Mouse (Mus musculus) forebrain, embryonic 14.5 days (tissue): ENCODE measurements at regions not wholly inside any gene's neighbourhood (a gene's known extent, or its start where the extent isn't known, plus 50 kb on each side); places are given as distances from the start of the nearest gene placed in this dataset.

Experiments used
- ATAC-seq: fragments of 200-750 bp; cut with Nextera tagmentation; 2 replicates; pipeline ENCODE4 v1.8.0; 2017; ENCODE audit warnings: mild to moderate bottlenecking, moderate library complexity
- DNase-seq: peaks from one replicate; pipeline ENCODE4 v3.0.0-alpha.2; 2015; ENCODE audit warnings: low spot score
- H3K27ac ChIP-seq: fragments of 300-500 bp; sonication (generic); 2 replicates; pipeline ENCODE4 v1.5.1; 2014; ENCODE audit warnings: low read depth, mild to moderate bottlenecking, control low read depth, low read length, moderate library complexity
- H3K27me3 ChIP-seq: fragments of 300-500 bp; sonication (generic); replicated peaks from 2 replicates; pipeline ENCODE4 v1.6.1; 2014; ENCODE audit warnings: low read length, control low read depth, mixed read lengths; ENCODE audit not compliant: control insufficient read depth, insufficient read depth
- H3K36me3 ChIP-seq: fragments of 300-500 bp; sonication (generic); 2 replicates; pipeline ENCODE4 v1.6.1; 2014; ENCODE audit warnings: low read length, control low read depth; ENCODE audit not compliant: control insufficient read depth, insufficient read depth
- H3K4me1 ChIP-seq: fragments of 300-500 bp; sonication (generic); 2 replicates; pipeline ENCODE4 v1.6.1; 2014; ENCODE audit warnings: antibody characterized with exemption, low read length, control low read depth; ENCODE audit not compliant: control insufficient read depth, insufficient read depth
- H3K4me2 ChIP-seq: fragments of 300-500 bp; sonication (generic); 2 replicates; pipeline ENCODE4 v1.6.1; 2014; ENCODE audit warnings: mild to moderate bottlenecking, control low read depth, low read length
- H3K4me3 ChIP-seq: fragments of 300-500 bp; sonication (generic); 2 replicates; pipeline ENCODE4 v1.5.1; 2014; ENCODE audit warnings: low read depth, low read length, control low read depth
- H3K9ac ChIP-seq: fragments of 300-500 bp; sonication (generic); 2 replicates; pipeline ENCODE4 v1.6.1; 2014; ENCODE audit warnings: mild to moderate bottlenecking, low read length, control low read depth, moderate library complexity
- H3K9me3 ChIP-seq: fragments of 300-500 bp; sonication (generic); replicated peaks from 2 replicates; pipeline ENCODE4 v1.6.1; 2016; ENCODE audit warnings: low read length, control low read depth, mixed read lengths; ENCODE audit not compliant: control insufficient read depth
- WGBS: fragments of 180-500 bp; shearing (Covaris S2); extraction: QIAGEN DNeasy Blood & Tissue Kit; methylation state at CpG from one replicate; pipeline ENCODE4 v1.1.7; 2014; 5-methylcytosine and 5-hydroxymethylcytosine counted together

GRCm38 (mm10) chr13:106638706-106639385 lies 297.9 kb downstream of the Ipo11 start:
- Histone ChIP-seq H3K27ac (no peak overlapping the region), H3K9me3 (no peaks in the 10 kb centered on the region), H3K36me3 (no peaks in the 10 kb centered on the region), H3K9ac (no peak overlapping the region), H3K27me3 (no peaks in the 10 kb centered on the region), H3K4me2 (no peak overlapping the region), H3K4me1 (no peaks in the 10 kb centered on the region), H3K4me3 (no peak overlapping the region)
- WGBS, result 82% methylated on average over 7 of the region's 7 CpGs
- ATAC-seq (no peak), DNase-seq (no peak)

GRCm38 (mm10) chr13:106591729-106592128 lies 345.0 kb downstream of the Ipo11 start:
- ATAC-seq (no peak), DNase-seq (no peak)
- Histone ChIP-seq H3K9me3 (no peaks in the 10 kb centered on the region), H3K4me3 (no peak overlapping the region), H3K27me3 (no peaks in the 10 kb centered on the region), H3K4me1 (no peaks in the 10 kb centered on the region), H3K4me2 (no peak overlapping the region), H3K9ac (no peak overlapping the region), H3K36me3 (no peaks in the 10 kb centered on the region), H3K27ac (no peak overlapping the region)
- 73% methylated on average over 2 of the region's 2 CpGs for WGBS

- Histone ChIP-seq H3K27me3 (no peaks in the 10 kb centered on the region), H3K9me3 (no peaks in the 10 kb centered on the region), H3K9ac (no peak overlapping the region), H3K36me3 (no peaks in the 10 kb centered on the region), H3K4me2 (no peak overlapping the region), H3K4me1 (peaks cover 3% of the 10 kb centered on the region; the same call in 1 of the 2 replicates), H3K27ac (no peak overlapping the region), H3K4me3 (no peak overlapping the region)
- no peak for DNase-seq
- ATAC-seq, result peak; percentile 20; the same call in 1 of the 2 replicates
- WGBS, result 60% methylated on average over 9 of the region's 9 CpGs
These were observed 368.9 kb downstream of the Ipo11 start for GRCm38 (mm10) chr13:106567658-106568359.

GRCm38 (mm10) chr13:106562588-106562987 lies 374.2 kb downstream of the Ipo11 start:
- ATAC-seq (no peak), DNase-seq (no peak)
- no peak overlapping the region for H3K9ac ChIP-seq
- H3K27ac ChIP-seq, result no peak overlapping the region
- no peak overlapping the region for H3K4me2 ChIP-seq
- no peak overlapping the region for H3K4me3 ChIP-seq
- H3K36me3 ChIP-seq, result no peaks in the 10 kb centered on the region
- H3K9me3 ChIP-seq, result no peaks in the 10 kb centered on the region
- H3K4me1 ChIP-seq, result peaks cover under 1% of the 10 kb centered on the region; the same call in 1 of the 2 replicates
- no peaks in the 10 kb centered on the region for H3K27me3 ChIP-seq
- 94% methylated on average over 1 of the region's 1 CpGs for WGBS

- 51% methylated on average over 4 of the region's 4 CpGs for WGBS
- DNase-seq, result peak; percentile 75
These were observed 374.6 kb downstream of the Ipo11 start for GRCm38 (mm10) chr13:106562161-106562560.

GRCm38 (mm10) chr13:106525406-106526206 lies 411.2 kb downstream of the Ipo11 start:
- no peak overlapping the region for H3K4me2 ChIP-seq

More at GRCm38 (mm10) chr13:106562161-106562560, 374.6 kb downstream of the Ipo11 start:
- Histone ChIP-seq H3K27ac (no peak overlapping the region), H3K9me3 (no peaks in the 10 kb centered on the region), H3K4me3 (no peak overlapping the region), H3K36me3 (no peaks in the 10 kb centered on the region), H3K27me3 (no peaks in the 10 kb centered on the region), H3K4me2 (no peak overlapping the region), H3K4me1 (no peaks in the 10 kb centered on the region), H3K9ac (no peak overlapping the region)
- peak; percentile 79 for ATAC-seq

GRCm38 (mm10) chr13:106514510-106515169 lies 422.1 kb downstream of the Ipo11 start:
- Histone ChIP-seq H3K27me3 (no peaks in the 10 kb centered on the region), H3K9me3 (no peaks in the 10 kb centered on the region), H3K9ac (no peak overlapping the region), H3K4me3 (no peak overlapping the region), H3K4me2 (no peak overlapping the region), H3K27ac (no peak overlapping the region), H3K36me3 (no peaks in the 10 kb centered on the region), H3K4me1 (no peaks in the 10 kb centered on the region)
- DNase-seq, result no peak
- WGBS, result 82% methylated on average over 5 of the region's 5 CpGs
- no peak for ATAC-seq

More at GRCm38 (mm10) chr13:106525406-106526206, 411.2 kb downstream of the Ipo11 start:
- ATAC-seq (peak; percentile 42; the same call in 1 of the 2 replicates), DNase-seq (peak; percentile 41)
- Histone ChIP-seq H3K9ac (no peak overlapping the region), H3K4me3 (no peak overlapping the region), H3K4me1 (no peaks in the 10 kb centered on the region), H3K36me3 (no peaks in the 10 kb centered on the region), H3K27me3 (no peaks in the 10 kb centered on the region), H3K9me3 (no peaks in the 10 kb centered on the region), H3K27ac (no peak overlapping the region)
- 79% methylated on average over 11 of the region's 11 CpGs for WGBS

GRCm38 (mm10) chr13:106513669-106514068 lies 423.1 kb downstream of the Ipo11 start:
- H3K27ac ChIP-seq, result no peak overlapping the region
- H3K27me3 ChIP-seq, result no peaks in the 10 kb centered on the region
- peak; percentile 41 for DNase-seq
- no peak for ATAC-seq
- no peak overlapping the region for H3K4me3 ChIP-seq
- H3K4me2 ChIP-seq, result no peak overlapping the region
- 80% methylated on average over 4 of the region's 4 CpGs for WGBS
- H3K9me3 ChIP-seq, result no peaks in the 10 kb centered on the region
- H3K9ac ChIP-seq, result no peak overlapping the region
- no peaks in the 10 kb centered on the region for H3K4me1 ChIP-seq
- H3K36me3 ChIP-seq, result no peaks in the 10 kb centered on the region
